Mouse (Mus musculus) spleen, adult 2 months (tissue): ENCODE data around the gene Pdf.

Experiments used
- CTCF ChIP-seq: fragments of 200-500 bp; IDR thresholded peaks from 2 replicates; pipeline ENCODE4 v1.5.1; 2011; ENCODE audit warnings: mild to moderate bottlenecking, inconsistent platforms; ENCODE audit not compliant: insufficient read depth, insufficient read length, insufficient replicate concordance; ENCODE audit errors: extremely low read depth
- POLR2A ChIP-seq: fragments of 200-500 bp; IDR thresholded peaks from 2 replicates; pipeline ENCODE4 v1.6.1; 2011; ENCODE audit warnings: low read depth, low read length, inconsistent platforms

DNA sequence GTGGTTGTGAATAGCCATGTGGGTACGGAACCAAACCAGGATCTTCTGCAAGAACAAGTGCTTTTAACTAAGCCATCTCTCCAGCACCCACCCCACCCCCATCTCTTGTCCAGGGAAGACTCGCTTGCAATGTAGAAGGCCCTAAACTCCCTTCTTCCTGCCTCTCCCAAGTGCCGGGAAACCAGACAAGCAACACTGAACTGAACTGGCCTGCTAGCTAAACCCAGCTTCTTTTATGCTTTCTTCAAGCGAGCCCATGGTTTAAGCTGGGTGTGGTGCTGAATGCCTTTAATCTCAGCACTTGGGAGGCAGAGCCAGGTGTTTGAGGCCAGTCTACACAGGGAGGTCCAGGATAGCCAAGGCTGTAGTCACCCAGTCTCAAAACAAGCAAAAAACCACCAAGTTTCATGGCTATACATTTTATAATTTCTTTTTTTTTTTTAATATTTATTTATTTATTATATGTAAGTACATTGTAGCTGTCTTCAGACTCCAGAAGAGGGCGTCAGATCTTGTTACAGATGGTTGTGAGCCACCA is 40.2 kb upstream of the Pdf start:
- TF ChIP-seq CTCF (no peak), POLR2A (no peak)
